Mouse (Mus musculus) heart, adult 11 months (tissue): ENCODE results near the gene Clec3b.

Experiments used
- DNase-seq: peaks from one replicate; pipeline ENCODE4 v3.0.0; 2022

The Clec3b gene

GRCm38 (mm10) chr9:123150241-123151020, at the start of gene Clec3b:
Gene Clec3b, plus strand, starts transcription at chr9:123150946.
- peak; percentile 97 for DNase-seq

DNA sequence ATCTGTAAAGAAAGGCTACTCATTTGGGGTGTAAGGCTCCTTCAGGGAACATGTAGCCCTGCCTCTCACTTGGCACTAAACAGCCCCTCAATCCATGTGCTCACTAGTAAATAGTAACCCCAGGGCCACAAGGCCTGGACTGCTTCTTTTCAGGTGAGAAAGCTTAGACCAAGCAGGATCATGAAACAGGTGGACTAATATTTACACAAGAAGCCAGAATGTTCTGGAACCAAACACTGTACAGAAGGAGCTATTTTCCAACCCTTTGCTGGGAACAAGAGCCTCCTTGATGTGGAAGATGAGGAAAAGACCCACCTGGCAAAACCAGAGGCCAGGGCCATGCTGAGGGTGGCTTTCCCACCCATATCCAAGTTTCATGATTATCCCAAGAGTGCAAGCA, 47.3 kb upstream of the Clec3b start:
- peak; percentile 10 for DNase-seq

GRCm38 (mm10) chr9:123104362-123104761, 46.4 kb upstream of the Clec3b start:
- no peak for DNase-seq

- DNase-seq: no peak
Observed at GRCm38 (mm10) chr9:123107186-123107585, 43.6 kb upstream of the Clec3b start.

DNA sequence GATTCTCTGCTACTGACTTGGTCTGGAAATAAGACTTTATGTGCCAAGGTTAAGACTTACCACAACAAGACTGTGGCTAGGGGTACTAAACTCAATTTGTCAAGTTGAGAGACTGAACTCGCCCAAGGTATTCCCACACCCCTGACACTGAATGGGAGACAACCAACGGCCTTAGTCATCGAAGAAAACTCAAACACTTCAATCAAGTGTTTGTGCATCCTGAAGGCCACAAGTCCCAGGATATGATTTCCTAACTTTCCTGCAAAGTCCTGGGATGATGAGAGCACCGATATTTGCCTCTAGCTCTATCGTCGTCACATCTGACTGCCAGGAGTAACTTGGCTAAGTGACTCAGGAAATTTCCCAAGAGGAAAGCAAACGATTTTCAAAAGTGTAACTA, 41.6 kb upstream of the Clec3b start:
- DNase-seq: no peak

DNA sequence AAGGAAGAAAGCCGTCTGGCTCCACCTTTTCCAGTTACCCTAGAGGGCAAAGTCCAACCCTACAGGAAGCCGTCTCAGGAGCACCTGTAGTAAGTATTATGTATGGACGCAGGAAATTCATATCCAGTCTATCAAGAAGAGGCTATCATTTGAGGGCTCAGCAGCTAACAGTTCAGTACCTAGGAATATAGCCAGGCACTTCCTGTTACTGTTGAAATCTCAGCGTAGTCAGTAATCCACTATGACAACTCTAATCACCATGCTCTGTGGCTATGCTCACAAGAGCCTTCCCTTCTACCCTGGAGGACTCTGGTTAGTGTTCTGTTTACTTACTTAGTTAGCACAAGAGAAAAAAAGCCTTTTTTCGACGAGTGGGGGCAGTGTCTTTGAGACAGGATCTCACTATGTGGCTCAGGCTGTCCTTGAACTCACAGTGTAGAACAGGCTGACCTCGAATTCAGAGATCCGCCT, 39.0 kb upstream of the Clec3b start:
- peak; percentile 68 for DNase-seq

GRCm38 (mm10) chr9:123112805-123113521, 37.8 kb upstream of the Clec3b start, which contains the start of the genes Zdhhc3 and Exosc7:
Gene Zdhhc3, minus strand, starts transcription at chr9:123113205.
Gene Exosc7, plus strand, starts transcription at chr9:123113215.
- peak; percentile 99 for DNase-seq

DNA sequence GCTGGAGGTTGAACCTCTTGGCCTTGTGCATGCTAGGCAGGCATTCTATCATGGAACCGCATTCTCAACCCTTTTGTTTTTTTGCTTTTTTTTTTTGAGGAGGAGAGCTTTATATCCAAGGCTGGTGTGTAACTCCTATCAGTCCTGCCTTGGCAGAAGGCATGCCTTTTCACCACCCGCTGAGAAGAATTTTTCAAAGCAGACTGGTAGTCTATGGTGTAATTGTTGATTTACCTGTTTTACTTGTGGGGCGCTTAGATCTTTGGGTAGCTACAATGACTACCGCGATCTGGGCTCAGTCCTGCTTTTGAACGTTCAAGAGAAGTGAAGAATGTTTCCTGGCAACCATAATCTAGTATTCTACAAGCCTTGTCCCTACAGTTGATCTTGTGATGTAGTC, 36.8 kb upstream of the Clec3b start:
- DNase-seq: peak; percentile 55

DNA sequence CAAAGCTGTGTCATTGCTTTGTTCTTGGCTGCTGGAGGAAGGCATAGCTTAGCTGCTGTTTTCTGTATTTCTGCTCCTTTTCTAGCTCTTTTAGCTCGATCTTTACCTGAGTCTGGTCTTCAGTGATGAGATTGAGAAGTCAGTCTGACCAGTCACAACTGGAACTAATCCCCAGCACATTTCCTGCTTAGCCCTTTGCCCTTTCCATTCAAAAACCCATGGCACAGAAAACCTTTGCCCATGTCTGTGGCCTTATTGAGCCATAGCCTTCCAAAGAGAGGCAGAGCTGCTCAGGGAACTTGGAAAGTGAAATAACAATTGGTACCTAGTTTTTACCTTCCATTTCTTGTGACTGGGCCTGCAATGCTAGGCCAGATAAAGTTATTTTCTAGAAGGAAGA, 35.2 kb upstream of the Clec3b start:
- peak; percentile 28 for DNase-seq

- DNase-seq: peak; percentile 40
Observed at GRCm38 (mm10) chr9:123123017-123123416, 27.7 kb upstream of the Clec3b start.

DNA sequence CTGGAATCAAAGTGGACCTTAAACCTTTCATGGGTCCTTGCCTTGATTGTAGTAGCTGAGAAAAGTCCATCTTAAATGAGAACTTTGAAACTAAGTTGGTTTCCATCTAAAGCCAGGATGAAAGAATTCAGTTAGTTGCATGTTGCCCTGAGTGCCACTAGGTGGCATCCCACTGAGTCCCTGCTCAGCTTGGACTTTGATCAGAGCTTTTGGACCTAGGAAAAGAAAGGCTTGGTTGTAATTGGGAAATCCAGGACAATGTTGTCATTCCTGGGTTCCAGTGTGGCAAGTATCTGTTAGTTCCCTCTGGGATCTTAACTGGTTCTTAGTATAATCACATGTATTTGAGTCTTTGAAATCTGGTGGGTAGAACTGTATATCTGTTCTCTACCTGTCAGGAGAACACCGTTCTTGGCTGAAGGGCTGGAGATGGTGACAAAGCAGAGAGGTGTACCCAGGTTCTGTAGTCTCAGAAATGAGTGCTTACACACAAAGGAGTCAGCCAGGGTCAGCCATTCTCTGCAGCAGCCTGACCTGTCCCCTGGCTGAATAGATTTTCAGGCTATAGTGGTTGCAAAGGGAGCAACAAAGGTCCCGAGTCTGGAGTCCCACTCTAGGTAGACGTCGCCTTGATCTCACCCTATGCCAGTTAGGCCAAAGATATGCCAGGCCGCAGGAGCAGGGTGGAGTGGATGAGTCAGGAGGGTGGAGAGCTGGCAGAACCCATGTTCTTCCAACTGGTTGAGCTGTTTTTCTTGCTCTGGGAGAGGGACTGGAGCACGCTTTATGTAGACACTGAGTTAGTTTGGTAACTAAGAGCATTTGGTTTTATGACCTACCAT, 27.0 kb upstream of the Clec3b start:
- peak; percentile 88 for DNase-seq

DNA sequence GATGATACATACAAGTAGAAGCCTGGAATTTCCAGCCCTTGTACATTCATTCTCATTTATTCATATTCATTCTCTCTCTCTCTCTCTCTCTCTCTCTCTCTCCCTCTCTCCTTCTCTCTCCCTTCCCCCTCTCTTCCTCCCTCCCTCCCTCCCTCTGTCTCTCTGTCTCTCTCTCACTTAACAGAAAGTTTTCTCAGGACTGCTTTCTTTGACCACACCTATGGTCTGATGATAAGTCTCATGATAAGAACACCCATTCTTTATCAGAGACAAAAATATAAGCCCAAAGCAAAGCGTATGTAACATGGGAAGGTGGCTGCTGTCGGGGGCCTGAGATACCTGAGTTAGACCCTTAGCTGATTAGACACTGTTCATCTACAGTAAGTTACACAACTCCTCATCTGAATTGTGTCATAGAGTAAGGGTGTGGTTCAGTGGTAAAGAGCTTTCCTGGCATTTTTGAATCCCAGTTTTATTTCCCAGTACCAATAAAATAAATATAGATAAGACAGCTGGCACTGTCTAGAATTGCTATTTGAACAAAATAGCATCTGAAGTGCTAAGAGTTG, 26.2 kb upstream of the Clec3b start:
- no peak for DNase-seq

DNA sequence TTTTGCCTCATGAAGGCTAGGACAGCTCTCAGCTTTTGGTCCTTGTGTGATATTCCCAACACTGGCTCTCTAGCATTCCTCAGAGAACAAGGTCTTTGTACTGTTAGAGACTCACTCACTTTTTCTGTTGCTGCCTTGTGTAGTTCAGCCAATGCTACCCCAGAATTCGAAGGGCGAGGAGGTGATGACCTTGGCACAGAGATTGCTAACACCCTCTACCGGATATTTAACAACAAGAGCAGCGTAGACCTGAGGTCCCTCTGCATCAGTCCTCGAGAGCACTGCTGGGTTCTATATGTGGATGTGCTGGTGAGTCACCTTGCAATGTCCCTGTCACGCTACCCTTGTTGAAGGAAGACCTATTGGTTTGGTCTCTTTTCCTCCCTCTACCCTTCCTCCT, 23.1 kb upstream of the Clec3b start:
- DNase-seq: peak; percentile 80

DNA sequence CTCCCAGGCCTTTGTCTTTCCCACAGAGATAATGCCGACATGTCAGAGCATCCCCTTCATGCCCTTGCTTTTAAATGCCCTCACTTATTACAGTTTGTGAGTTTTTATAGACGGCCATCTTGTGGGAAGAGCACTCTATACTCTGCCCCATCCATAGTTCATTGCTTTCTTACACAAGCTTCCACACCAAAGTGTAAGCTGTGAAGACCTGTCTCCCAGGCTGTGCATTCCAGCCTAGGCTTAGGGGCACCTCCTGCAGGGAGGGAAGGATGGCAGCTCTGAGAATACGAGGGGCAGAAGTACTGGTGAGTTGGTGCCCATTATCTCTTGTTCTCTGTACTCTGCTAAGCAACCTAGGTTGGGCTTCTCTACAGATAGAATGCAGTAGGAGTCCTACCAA, 17.8 kb upstream of the Clec3b start:
- DNase-seq: peak; percentile 58

GRCm38 (mm10) chr9:123136953-123137682, 13.6 kb upstream of the Clec3b start:
- peak; percentile 92 for DNase-seq

- DNase-seq: peak; percentile 99
Observed at GRCm38 (mm10) chr9:123138891-123139474, 11.8 kb upstream of the Clec3b start.

- DNase-seq: peak; percentile 92
Observed at GRCm38 (mm10) chr9:123139887-123140614, 10.7 kb upstream of the Clec3b start.

- peak; percentile 99 for DNase-seq
Observed at GRCm38 (mm10) chr9:123148430-123148829, 2.3 kb upstream of the Clec3b start.

DNA sequence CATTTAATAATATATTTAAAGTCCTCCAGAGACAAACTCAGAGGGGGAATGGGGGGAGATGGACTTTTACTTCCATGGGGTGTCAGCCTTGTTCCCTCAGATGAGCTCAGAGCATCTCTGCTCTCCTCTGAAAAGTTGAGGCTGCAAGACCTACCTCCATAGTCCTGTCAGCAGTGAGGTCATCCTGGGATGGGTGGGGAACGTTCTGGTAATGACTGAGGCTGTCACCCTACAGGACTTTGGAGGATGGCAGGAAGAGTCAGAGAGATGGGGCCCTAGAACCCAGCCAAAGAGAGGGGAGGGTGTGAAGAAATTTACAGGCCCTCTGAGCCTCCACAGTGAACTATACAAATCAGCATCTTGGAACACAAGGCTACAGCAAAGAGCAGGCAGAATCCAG, 815 bp downstream of the Clec3b start:
- DNase-seq: peak; percentile 95

- no peak for DNase-seq
Observed at GRCm38 (mm10) chr9:123152026-123152425, 1.3 kb downstream of the Clec3b start.

DNA sequence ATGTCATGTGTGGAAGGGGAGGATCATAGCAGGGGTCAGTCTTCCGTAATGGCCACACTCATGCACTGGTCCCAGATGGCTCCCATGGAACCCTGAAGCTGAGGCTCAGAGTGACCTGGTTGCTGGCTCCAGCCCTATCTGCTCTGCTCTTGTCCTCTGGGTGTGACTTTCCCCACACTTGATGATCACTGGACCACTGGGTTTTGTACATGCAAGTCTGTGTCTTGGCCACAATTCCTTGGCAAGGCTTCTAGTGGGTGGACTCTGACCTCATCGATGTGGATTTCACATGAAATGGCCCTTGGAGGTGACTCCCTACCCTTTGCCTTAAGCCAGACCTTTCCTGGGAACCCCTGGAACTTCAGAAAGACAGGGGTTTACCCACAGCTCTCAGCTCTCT, 2.4 kb downstream of the Clec3b start:
- DNase-seq: peak; percentile 98
